Comparison of ENCODE assay signal across 18 mouse cellular contexts in the genomic region with DNA sequence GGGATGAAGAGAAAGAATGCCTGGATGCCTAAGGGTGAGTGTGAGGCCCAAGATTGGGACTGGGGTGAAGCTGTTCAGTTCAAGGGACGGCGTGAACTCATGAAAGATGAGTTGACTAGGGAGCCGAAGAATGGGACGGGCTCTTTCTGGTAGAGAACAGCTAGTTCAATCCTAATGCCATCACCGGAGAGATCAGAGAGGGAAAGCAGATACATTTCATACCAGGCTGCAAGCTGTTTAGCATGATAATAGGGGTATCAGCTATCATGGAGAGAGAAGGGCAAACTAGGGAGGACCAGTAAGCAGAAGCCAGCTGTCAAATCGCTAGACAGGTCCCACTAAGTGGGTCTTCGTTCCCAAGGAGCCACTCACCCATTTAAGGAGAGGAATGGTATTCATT.
DNase-seq lines count a peak whose midpoint lies in the region; ATAC-seq and TF ChIP-seq lines count a peak whose summit lies in the region.
"Had no signal": no experiment of that assay in that cellular context is flagged by ENCODE, and none has a peak within 500 bp of the region (broad histone marks: within the 10 kb centered on the region; RNA-seq: fewer than 3 reads in every experiment).

No protein-coding gene starts in this region.

- H3K4me1 ChIP-seq in MEL (ENCODE audit: control insufficient read depth in 1 of 2, insufficient read depth in 2 of 2, low read length in 2 of 2), result peaks cover 10 to 23% of the 10 kb centered on the region in 2 experiments
- H3K4me1 ChIP-seq in limb, embryonic 10.5 days, result no peaks in the 10 kb centered on the region
- peaks cover 24% of the 10 kb centered on the region for H3K4me1 ChIP-seq in liver, postnatal 0 days (ENCODE audit: insufficient read depth)
- H3K4me1 ChIP-seq: embryonic facial prominence, embryonic 15.5 days; forebrain, embryonic 15.5 days; hindbrain, embryonic 10.5 days had no signal

- DNase-seq in heart, postnatal 4 days, result peak; percentile 1
- DNase-seq in heart, postnatal 10 days, result no peak
- DNase-seq in MEL (ENCODE audit: low read depth, low spot score), result no peak
- DNase-seq in limb, embryonic 10.5 days (ENCODE audit: low spot score), result peak; percentile 12
- DNase-seq in liver, postnatal 0 days, result peak; percentile 5
- DNase-seq in thymus, postnatal 10 days (ENCODE audit: low spot score in 2 of 2), result no peak
- DNase-seq: adrenal gland, adult 8-10 months; adrenal gland, postnatal 36 days; cerebellum, adult 2 months; cerebellum, postnatal 10 days; embryo, embryonic 11 days; gastrocnemius, postnatal 10 days had no signal

- no peak overlapping the region for H3K4me3 ChIP-seq in MEL (ENCODE audit: control insufficient read depth in 1 of 2, insufficient read depth in 1 of 2, low read depth in 2 of 2, low read length in 2 of 2)
- H3K4me3 ChIP-seq in limb, embryonic 10.5 days, result no peak overlapping the region
- H3K4me3 ChIP-seq in liver, postnatal 0 days (ENCODE audit: low read depth, low read length), result no peak overlapping the region
- H3K4me3 ChIP-seq: embryonic facial prominence, embryonic 15.5 days; erythroblast, embryonic 14.5 days; forebrain, embryonic 15.5 days; heart, embryonic 13.5 days; hindbrain, embryonic 10.5 days had no signal

- H3K27me3 ChIP-seq in MEL (ENCODE audit: control insufficient read depth in 1 of 2, insufficient read depth in 2 of 2, low read length in 2 of 2), result no peaks in the 10 kb centered on the region
- no peaks in the 10 kb centered on the region for H3K27me3 ChIP-seq in limb, embryonic 10.5 days (ENCODE audit: low read depth, poor library complexity, severe bottlenecking)
- no peaks in the 10 kb centered on the region for H3K27me3 ChIP-seq in liver, postnatal 0 days (ENCODE audit: insufficient read depth, low read length)
- H3K27me3 ChIP-seq: embryonic facial prominence, embryonic 15.5 days; forebrain, embryonic 15.5 days; heart, embryonic 13.5 days had no signal

- H3K9me3 ChIP-seq in MEL (replicated peaks; ENCODE audit: insufficient read depth, low read length), result no peaks in the 10 kb centered on the region
- H3K9me3 ChIP-seq in limb, embryonic 10.5 days (replicated peaks), result no peaks in the 10 kb centered on the region
- H3K9me3 ChIP-seq in liver, postnatal 0 days (ENCODE audit: low read length), result no peaks in the 10 kb centered on the region
- H3K9me3 ChIP-seq: embryonic facial prominence, embryonic 15.5 days; forebrain, embryonic 15.5 days; heart, embryonic 13.5 days had no signal

- no peak for TF ChIP-seq RAD21 in MEL (IDR thresholded peaks at IDR 0.05; ENCODE audit: low read depth, low read length)

- H3K79me2 ChIP-seq in MEL (ENCODE audit: control insufficient read depth, insufficient read depth, low read length, poor library complexity), result no peaks in the 10 kb centered on the region

- no peak for TF ChIP-seq POLR2A in MEL (IDR thresholded peaks at IDR 0.05; ENCODE audit: control insufficient read depth in 1 of 2, insufficient read depth in 1 of 2, low read depth in 1 of 2, low read length in 2 of 2, poor library complexity in 1 of 2)

- TF ChIP-seq EP300 in MEL (IDR thresholded peaks at IDR 0.05; ENCODE audit: low read depth in 1 of 2, low read length in 2 of 2), result no peak
- TF ChIP-seq EP300 in liver, postnatal 0 days (IDR thresholded peaks at IDR 0.05; ENCODE audit: low read depth), result no peak

- intact Hi-C loops in heart, postnatal 10 days (cut with DNase I), result loop anchor here (5.0 kb wide), 1 partner anchor 82 kb away; a partner anchor contains a TSS

- TF ChIP-seq CTCF in MEL (IDR thresholded peaks at IDR 0.05 in 2 of 3, conservative IDR thresholded peaks at IDR 0.05 in 1 of 3; ENCODE audit: control insufficient read depth in 1 of 3, insufficient read depth in 1 of 3, low read depth in 2 of 3, low read length in 3 of 3, poor library complexity in 1 of 3, severe bottlenecking in 1 of 3), result no peak
- no peak for TF ChIP-seq CTCF in liver, postnatal 0 days (IDR thresholded peaks at IDR 0.05; ENCODE audit: low read depth)

- H3K36me3 ChIP-seq in MEL (ENCODE audit: control insufficient read depth in 1 of 2, insufficient read depth in 2 of 2, low read length in 2 of 2), result peaks cover 0 to 23% of the 10 kb centered on the region in 2 experiments; a peak in 2 of 4 replicates
- no peaks in the 10 kb centered on the region for H3K36me3 ChIP-seq in limb, embryonic 10.5 days
- no peaks in the 10 kb centered on the region for H3K36me3 ChIP-seq in liver, postnatal 0 days (replicated peaks; ENCODE audit: insufficient read depth, low read length)
- H3K36me3 ChIP-seq: embryonic facial prominence, embryonic 15.5 days; forebrain, embryonic 15.5 days; heart, embryonic 13.5 days; hindbrain, embryonic 10.5 days had no signal

- 95% methylated on average over 7 of the region's 7 CpGs for WGBS in limb, embryonic 10.5 days
- 82% methylated on average over 7 of the region's 7 CpGs for WGBS in liver, postnatal 0 days (ENCODE audit: insufficient replicate concordance)

- H3K9ac ChIP-seq in MEL (ENCODE audit: control insufficient read depth, low read depth, low read length, poor library complexity, severe bottlenecking), result no peak overlapping the region
- no peak overlapping the region for H3K9ac ChIP-seq in liver, postnatal 0 days (replicated peaks)
- H3K9ac ChIP-seq: embryonic facial prominence, embryonic 15.5 days; forebrain, embryonic 15.5 days; heart, embryonic 13.5 days; hindbrain, embryonic 14.5 days had no signal

- no peak for ATAC-seq in liver, postnatal 0 days
- ATAC-seq: forebrain, embryonic 15.5 days had no signal

- H3K4me2 ChIP-seq in liver, postnatal 0 days (ENCODE audit: low read depth, low read length), result no peak overlapping the region
- H3K4me2 ChIP-seq: embryonic facial prominence, embryonic 15.5 days; forebrain, embryonic 15.5 days; heart, embryonic 13.5 days; hindbrain, embryonic 14.5 days had no signal

- no peak overlapping the region for H3K27ac ChIP-seq in MEL (ENCODE audit: control insufficient read depth, low read depth, low read length)
- no peak overlapping the region for H3K27ac ChIP-seq in limb, embryonic 10.5 days
- no peak overlapping the region for H3K27ac ChIP-seq in liver, postnatal 0 days (ENCODE audit: low read depth)
- H3K27ac ChIP-seq: embryonic facial prominence, embryonic 15.5 days; forebrain, embryonic 15.5 days; heart, embryonic 13.5 days; hindbrain, embryonic 10.5 days; hindbrain, embryonic 14.5 days had no signal

TF ChIP-seq in MEL, 35 proteins besides CTCF, POLR2A, EP300 and RAD21:
- no peak for TF ChIP-seq MAFK (IDR thresholded peaks at IDR 0.05; ENCODE audit: borderline replicate concordance, low read depth, low read length)
- no peak for TF ChIP-seq HCFC1 (IDR thresholded peaks at IDR 0.05; ENCODE audit: low read depth, low read length)
- TF ChIP-seq TAL1 (IDR thresholded peaks at IDR 0.05; ENCODE audit: low read length), result peak; percentile 25; the same call in 1 of the 2 replicates
- TF ChIP-seq CHD1 (IDR thresholded peaks at IDR 0.05; ENCODE audit: low read depth, low read length), result no peak
- TF ChIP-seq MAZ (IDR thresholded peaks at IDR 0.05; ENCODE audit: low read depth, low read length), result no peak

Comparison
In these comparisons a context has a peak if more than half of its experiments do, and no peak if none do; other contexts are left out.
1. DNase-seq: peak in heart, postnatal 4 days (single experiment), limb, embryonic 10.5 days (single experiment) and liver, postnatal 0 days (single experiment); none in heart, postnatal 10 days (0 of 2), MEL (single experiment) and thymus, postnatal 10 days (0 of 2).